Mouse (Mus musculus) brain, embryonic 14.5 days (tissue): Measurements from ENCODE around the gene Ppp1r36.

Experiments used
- CTCF ChIP-seq: fragments of 200-500 bp; IDR thresholded peaks from 2 replicates; pipeline ENCODE4 v1.5.1; 2012; ENCODE audit warnings: inconsistent platforms, mild to moderate bottlenecking, moderate library complexity, borderline replicate concordance; ENCODE audit not compliant: insufficient read depth, insufficient read length; ENCODE audit errors: extremely low read depth
- POLR2A ChIP-seq: fragments of 200-500 bp; IDR thresholded peaks from 2 replicates; pipeline ENCODE4 v1.6.1; 2012; ENCODE audit warnings: mild to moderate bottlenecking, inconsistent platforms, borderline replicate concordance; ENCODE audit not compliant: poor library complexity, insufficient read depth, insufficient read length, severe bottlenecking; ENCODE audit errors: extremely low read depth

DNA sequence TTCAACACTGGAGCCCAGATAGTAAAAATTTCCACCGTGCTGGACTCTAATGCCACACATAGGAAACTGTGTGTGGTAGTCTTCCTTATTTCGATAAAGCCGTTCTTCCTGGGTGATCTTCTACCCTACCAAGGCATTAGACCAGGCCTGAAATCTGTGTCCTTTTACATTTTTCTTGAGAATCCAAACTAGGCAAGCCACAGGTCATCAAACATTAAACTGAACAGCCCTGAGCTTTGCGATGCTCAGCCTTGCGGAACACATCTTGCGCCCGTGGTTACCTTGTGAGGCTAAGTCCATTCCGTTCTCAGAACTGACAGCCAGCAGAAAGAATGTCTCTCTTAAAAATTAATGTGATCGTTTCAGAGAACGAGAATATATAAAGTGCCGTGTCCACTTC lies 28.9 kb downstream of the Ppp1r36 start:
- TF ChIP-seq POLR2A = no peak
- no peak for TF ChIP-seq CTCF
